Mouse (Mus musculus) forebrain, embryonic 12.5 days (tissue): ENCODE measurements around the gene C2cd4b. TPM values are rescaled to one million over a fixed set of nuclear protein-coding genes. Genes with fewer than 3 reads are reported as not detected.
A peak's percentile ranks its signal among the peaks of the same experiment; 100 is the strongest.
"Not testable (repeated sequence)": the region's sequence is repeated elsewhere in the genome, so short reads cannot be mapped to it uniquely, and the experiment has no call there.

Experiments used
- ATAC-seq: fragments of 200-750 bp; cut with Nextera tagmentation; 2 replicates; pipeline ENCODE4 v1.8.0; 2017; ENCODE audit warnings: moderate TSS enrichment; ENCODE audit not compliant: low FRiP score
- H3K27ac ChIP-seq: fragments of 300-500 bp; sonication (generic); 2 replicates; pipeline ENCODE4 v1.5.1; 2016; ENCODE audit warnings: mild to moderate bottlenecking
- H3K27me3 ChIP-seq: fragments of 300-500 bp; sonication (generic); 2 replicates; pipeline ENCODE4 v1.6.1; 2016; ENCODE audit warnings: mild to moderate bottlenecking
- H3K36me3 ChIP-seq: fragments of 300-500 bp; sonication (generic); replicated peaks from 2 replicates; pipeline ENCODE4 v1.6.1; 2016; ENCODE audit warnings: mild to moderate bottlenecking
- H3K4me1 ChIP-seq: fragments of 300-500 bp; sonication (generic); 2 replicates; pipeline ENCODE4 v1.6.1; 2016
- H3K4me2 ChIP-seq: fragments of 300-500 bp; sonication (generic); 2 replicates; pipeline ENCODE4 v1.6.1; 2016; ENCODE audit warnings: mild to moderate bottlenecking, moderate library complexity
- H3K4me3 ChIP-seq: fragments of 300-500 bp; sonication (generic); replicated peaks from 2 replicates; pipeline ENCODE4 v1.5.1; 2016; ENCODE audit warnings: mild to moderate bottlenecking
- H3K9ac ChIP-seq: fragments of 300-500 bp; sonication (generic); 2 replicates; pipeline ENCODE4 v1.6.1; 2016; ENCODE audit warnings: mild to moderate bottlenecking
- H3K9me3 ChIP-seq: fragments of 300-500 bp; sonication (generic); 2 replicates; pipeline ENCODE4 v1.6.1; 2016
- WGBS: fragments of 180-500 bp; shearing (Covaris S2); methylation state at CpG from one replicate; pipeline ENCODE4 v1.1.7; 2016; 5-methylcytosine and 5-hydroxymethylcytosine counted together
- polyA plus RNA-seq: library from polyadenylated mRNA; unstranded; fragments of >200 nt; fragmentation: Nextera tagmentation; extraction: Ambion mirVana; gene quantifications from 2 replicates; pipeline ENCODE4 v1.2.1, GENCODE M21; 2016

C2cd4b gene
- polyA plus RNA-seq, 1 experiment from 2014 or later, result 0.22 TPM

DNA sequence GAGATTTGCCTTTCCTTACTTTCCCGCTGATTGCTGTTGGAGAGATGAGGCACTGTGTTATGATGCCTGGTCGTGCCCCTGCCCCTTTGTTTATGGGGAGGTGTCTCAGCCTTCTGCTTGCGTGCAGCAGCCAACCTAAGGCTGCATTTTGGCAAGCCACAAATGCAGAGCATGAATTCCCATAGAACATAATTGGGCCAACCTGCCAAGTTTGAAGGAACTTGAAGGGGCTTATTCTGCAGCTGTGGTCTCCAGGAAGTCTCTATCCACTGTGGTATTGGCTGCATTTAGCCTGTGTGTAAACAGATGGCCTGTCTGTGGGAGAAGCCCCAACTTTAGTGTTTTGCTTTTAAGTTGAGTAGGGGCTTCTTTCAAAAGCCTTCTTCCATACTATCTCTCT lies 4.5 kb upstream of the C2cd4b start:
- Histone ChIP-seq H3K27ac (no peak overlapping the region), H3K9ac (no peak overlapping the region), H3K36me3 (no peaks in the 10 kb centered on the region), H3K9me3 (no peaks in the 10 kb centered on the region), H3K4me3 (no peak overlapping the region), H3K27me3 (peaks cover 21% of the 10 kb centered on the region), H3K4me1 (peaks cover 10% of the 10 kb centered on the region), H3K4me2 (no peak overlapping the region)
- 73% methylated on average over 3 of the region's 3 CpGs for WGBS
- no peak for ATAC-seq

DNA sequence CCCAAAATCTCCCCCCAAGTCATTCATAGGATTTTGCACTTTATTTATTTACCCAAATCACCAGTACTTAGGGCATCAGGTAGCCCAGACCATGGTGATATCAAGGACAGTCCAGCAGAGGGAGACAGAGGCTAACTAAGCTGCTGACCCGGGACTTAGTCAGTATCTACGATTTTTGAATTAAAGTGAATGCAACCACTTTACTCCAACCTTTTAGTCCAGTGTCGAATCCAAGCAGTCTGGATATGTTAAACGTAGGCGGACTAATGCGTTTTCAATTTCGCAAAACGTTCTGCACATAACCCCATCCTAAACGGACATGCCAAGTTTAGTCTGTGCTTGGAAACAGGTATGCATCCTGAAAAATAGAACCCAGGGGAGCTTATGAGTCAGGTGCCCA lies 551 bp upstream of the C2cd4b start:
- 7% methylated on average over 9 of the region's 9 CpGs for WGBS
- Histone ChIP-seq H3K36me3 (no peaks in the 10 kb centered on the region), H3K4me3 (no peak overlapping the region; the same call in 1 of the 2 replicates), H3K9me3 (no peaks in the 10 kb centered on the region), H3K9ac (no peak overlapping the region), H3K4me1 (peaks cover 16% of the 10 kb centered on the region), H3K4me2 (peak overlapping the region; percentile 93), H3K27me3 (peaks cover 33% of the 10 kb centered on the region), H3K27ac (no peak overlapping the region)
- 0 out of 2 replicates have a peak, but pooled peaks have one; percentile 15 for ATAC-seq

DNA sequence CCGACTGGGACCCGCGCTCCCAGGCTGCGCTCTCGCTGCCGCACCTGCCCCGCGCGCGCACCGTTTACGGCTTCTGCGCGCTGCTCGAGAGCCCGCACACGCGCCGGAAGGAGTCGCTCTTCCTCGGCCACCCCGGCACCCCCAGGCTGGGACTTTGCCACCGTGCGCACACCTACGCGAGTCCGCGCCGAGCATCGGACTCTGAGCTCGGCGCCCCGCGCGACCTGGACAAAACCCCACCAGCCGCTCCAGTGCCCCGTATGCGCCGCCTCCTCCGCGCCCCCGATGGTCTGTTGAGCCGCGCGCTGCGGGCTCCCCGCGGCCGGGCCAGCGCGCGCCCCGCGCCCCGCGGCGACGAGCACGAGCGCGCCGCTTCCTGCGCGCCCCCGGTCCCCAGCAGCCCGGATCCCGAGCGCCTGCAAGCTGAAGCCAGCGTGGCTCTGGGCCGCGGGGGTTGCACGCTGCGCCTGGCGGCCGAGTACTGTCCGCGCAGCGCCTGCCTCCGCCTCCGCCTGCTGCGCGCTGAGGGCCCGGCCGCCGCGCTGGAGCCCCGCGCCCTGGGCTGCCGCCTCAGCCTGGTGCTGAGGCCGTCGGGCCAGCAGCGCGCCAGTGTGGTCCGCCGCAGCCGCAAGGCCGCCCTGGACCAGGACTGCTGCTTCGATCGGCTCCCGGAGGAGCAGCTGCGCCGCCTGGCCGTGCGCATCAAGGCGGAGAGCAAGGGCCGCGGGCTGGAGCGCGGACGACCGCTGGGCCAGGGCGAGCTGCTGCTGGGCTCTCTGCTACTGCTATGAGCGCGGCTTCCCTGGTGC lies 923 bp downstream of the C2cd4b start:
- H3K9me3 ChIP-seq, H3K36me3 ChIP-seq: not testable (repeated sequence)
- peak; percentile 93 for ATAC-seq
- H3K4me1 ChIP-seq, result peaks cover 16% of the 10 kb centered on the region
- peaks cover 33% of the 10 kb centered on the region for H3K27me3 ChIP-seq
- peak overlapping the region; percentile 71 for H3K4me3 ChIP-seq
- WGBS, result under 1% methylated on average over 103 of the region's 114 CpGs
- peak overlapping the region; percentile 66 for H3K9ac ChIP-seq
- H3K4me2 ChIP-seq, result peak overlapping the region; percentile 93
- peak overlapping the region; percentile 66 for H3K27ac ChIP-seq

DNA sequence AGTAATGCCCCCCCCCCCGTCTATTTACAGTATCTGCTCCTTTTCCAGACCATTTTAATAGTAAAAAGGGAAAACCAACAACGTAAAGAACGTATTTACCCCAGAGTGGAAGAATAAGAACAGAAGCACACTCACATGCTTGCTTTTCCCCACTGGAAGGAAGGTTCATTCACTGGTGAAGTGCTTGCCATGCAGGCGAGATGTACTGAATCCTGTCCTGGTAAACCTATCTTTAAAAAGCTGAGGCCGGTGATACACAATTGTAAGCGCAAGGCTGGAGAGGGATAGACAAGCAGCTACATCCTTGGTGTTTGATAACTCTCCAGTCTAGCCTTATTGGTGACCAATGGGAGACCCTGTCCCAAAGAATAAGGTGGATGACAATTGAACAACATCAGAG lies 1.8 kb downstream of the C2cd4b start:
- Histone ChIP-seq H3K27ac (no peak overlapping the region), H3K27me3 (peaks cover 33% of the 10 kb centered on the region), H3K4me2 (peak overlapping the region; percentile 93), H3K9ac (no peak overlapping the region), H3K4me3 (peak overlapping the region; percentile 71), H3K36me3 (no peaks in the 10 kb centered on the region), H3K4me1 (peaks cover 16% of the 10 kb centered on the region), H3K9me3 (no peaks in the 10 kb centered on the region)
- ATAC-seq, result no peak
- WGBS, result 61% methylated on average over 6 of the region's 6 CpGs

DNA sequence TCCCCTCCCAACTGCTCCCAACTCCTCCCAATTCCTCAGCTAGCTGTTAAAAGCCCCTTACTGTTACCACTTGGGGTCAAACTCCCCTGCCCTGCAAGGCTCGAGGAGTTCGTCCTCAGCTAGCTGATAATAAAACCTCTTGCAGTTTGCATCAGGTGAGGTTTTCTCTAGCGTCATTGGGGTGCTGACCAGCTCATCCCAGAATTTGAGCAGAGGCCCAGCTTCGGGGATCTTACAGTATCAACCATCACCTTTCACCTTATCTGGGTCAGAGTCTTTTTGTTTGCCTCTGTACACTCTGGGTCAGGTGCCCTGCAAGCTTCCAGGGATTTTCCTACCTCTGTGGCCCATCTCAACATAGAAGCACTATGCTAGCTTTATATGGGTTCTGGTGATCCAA lies 4.1 kb downstream of the C2cd4b start:
- WGBS, result 70% methylated on average over 4 of the region's 4 CpGs
- Histone ChIP-seq H3K9ac (no peak overlapping the region), H3K4me2 (no peak overlapping the region), H3K4me1 (peaks cover 19% of the 10 kb centered on the region), H3K27me3 (peaks cover 26% of the 10 kb centered on the region), H3K4me3 (no peak overlapping the region), H3K9me3 (no peaks in the 10 kb centered on the region), H3K36me3 (no peaks in the 10 kb centered on the region), H3K27ac (no peak overlapping the region)
- ATAC-seq, result no peak

DNA sequence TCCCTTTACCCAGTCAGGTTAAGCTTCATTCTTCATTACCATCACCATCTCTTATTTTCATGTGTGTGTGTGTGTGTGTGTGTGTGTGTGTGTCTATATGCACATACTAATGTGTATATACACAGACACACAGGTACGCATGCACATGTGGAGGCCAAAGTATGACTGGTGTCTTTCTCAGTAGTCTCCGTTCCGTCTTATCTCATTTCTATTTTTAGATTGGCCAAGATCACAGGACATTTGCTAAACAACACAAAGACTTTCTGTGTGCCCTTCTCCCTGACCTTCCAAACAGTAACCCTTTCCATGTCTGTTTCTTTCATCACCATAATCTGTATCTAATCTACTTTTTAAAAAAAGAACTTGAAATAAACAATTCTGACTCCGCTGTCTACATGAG lies 7.2 kb downstream of the C2cd4b start:
- peaks cover 5% of the 10 kb centered on the region; the same call in 1 of the 2 replicates for H3K27me3 ChIP-seq
- no peaks in the 10 kb centered on the region for H3K9me3 ChIP-seq
- H3K27ac ChIP-seq, result no peak overlapping the region
- no peak overlapping the region for H3K4me3 ChIP-seq
- peaks cover 3% of the 10 kb centered on the region; the same call in 1 of the 2 replicates for H3K4me1 ChIP-seq
- no peaks in the 10 kb centered on the region for H3K36me3 ChIP-seq
- WGBS, result 92% methylated on average over 4 of the region's 4 CpGs
- no peak overlapping the region for H3K4me2 ChIP-seq
- ATAC-seq, result no peak
- H3K9ac ChIP-seq, result no peak overlapping the region

DNA sequence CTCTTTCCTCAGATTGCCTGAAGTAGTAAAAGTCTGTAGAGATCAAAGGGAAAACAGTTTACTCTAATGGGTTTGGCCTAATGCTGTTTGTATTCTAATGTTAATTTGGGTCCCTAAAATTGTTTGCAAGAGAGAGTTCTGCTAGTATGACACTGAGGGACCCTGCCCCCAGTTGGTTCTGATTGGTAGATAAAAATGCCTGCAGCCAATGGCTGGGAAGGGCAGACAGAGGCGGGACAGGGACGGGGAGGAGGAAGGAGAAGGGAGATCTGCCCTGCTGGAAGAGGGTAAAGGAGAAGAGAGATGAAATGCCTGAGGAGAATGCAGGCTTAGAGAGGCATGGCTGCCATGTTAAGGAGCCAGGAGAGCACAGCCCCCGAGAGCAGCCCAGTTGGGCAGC lies 7.7 kb downstream of the C2cd4b start:
- 26% methylated on average over 3 of the region's 3 CpGs for WGBS
- Histone ChIP-seq H3K4me2 (no peak overlapping the region), H3K9me3 (no peaks in the 10 kb centered on the region), H3K4me1 (peaks cover 3% of the 10 kb centered on the region; the same call in 1 of the 2 replicates), H3K9ac (no peak overlapping the region), H3K4me3 (no peak overlapping the region), H3K27me3 (no peaks in the 10 kb centered on the region; the same call in 1 of the 2 replicates), H3K27ac (no peak overlapping the region), H3K36me3 (no peaks in the 10 kb centered on the region)
- ATAC-seq, result no peak

DNA sequence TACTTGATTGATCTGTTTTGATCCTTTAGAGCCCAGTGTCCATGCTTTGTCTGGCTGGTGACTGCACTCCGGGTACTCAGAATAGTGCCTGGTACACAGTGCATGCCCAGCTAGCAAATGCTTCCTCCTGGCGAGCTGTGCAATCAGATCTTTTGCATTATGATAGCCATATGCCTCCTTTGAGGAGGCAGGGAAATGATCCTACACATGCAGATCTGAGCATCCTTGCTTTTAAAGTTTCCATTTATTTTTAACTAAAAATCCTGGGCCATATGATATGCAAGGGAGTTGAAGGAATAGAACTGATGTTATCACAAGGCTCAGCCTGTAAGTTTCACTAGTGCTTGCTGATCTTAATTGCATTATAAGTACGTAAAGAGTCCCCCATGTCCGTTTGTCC lies 9.6 kb downstream of the C2cd4b start:
- no peaks in the 10 kb centered on the region for H3K9me3 ChIP-seq
- no peak for ATAC-seq
- 81% methylated on average over 4 of the region's 4 CpGs for WGBS

DNA sequence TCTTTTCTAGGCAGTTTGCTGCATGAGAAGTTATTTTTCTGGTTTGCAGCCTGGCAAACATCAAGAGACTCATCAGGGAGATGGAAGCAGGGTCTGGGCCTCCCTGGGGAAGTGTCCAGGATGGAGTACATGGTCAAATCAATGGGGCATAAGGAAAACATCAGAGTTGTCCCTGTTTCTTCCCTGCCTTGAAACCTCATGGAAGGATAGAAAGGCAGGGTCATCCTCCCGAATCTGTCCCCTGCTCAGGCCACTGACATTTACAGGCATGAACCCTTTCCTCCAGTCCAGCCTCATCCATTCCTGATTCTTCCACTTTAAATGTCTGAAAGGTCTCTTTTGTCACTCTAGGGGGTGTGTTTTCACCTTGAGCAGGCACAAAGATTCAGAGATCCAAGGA lies 10.2 kb downstream of the C2cd4b start:
- WGBS, result 93% methylated on average over 1 of the region's 1 CpGs
- no peaks in the 10 kb centered on the region for H3K27me3 ChIP-seq
- peaks cover 3% of the 10 kb centered on the region; the same call in 1 of the 2 replicates for H3K4me1 ChIP-seq
- no peak overlapping the region for H3K4me3 ChIP-seq
- ATAC-seq, result no peak
- H3K9me3 ChIP-seq, result no peaks in the 10 kb centered on the region
- H3K9ac ChIP-seq, result no peak overlapping the region
- H3K4me2 ChIP-seq, result no peak overlapping the region
- no peaks in the 10 kb centered on the region for H3K36me3 ChIP-seq
- H3K27ac ChIP-seq, result no peak overlapping the region

More for the DNA sequence above, 9.6 kb downstream of the C2cd4b start:
- Histone ChIP-seq H3K27ac (no peak overlapping the region), H3K4me2 (no peak overlapping the region), H3K4me1 (peaks cover 3% of the 10 kb centered on the region; the same call in 1 of the 2 replicates), H3K27me3 (no peaks in the 10 kb centered on the region; the same call in 1 of the 2 replicates), H3K36me3 (no peaks in the 10 kb centered on the region), H3K9ac (no peak overlapping the region), H3K4me3 (no peak overlapping the region)

DNA sequence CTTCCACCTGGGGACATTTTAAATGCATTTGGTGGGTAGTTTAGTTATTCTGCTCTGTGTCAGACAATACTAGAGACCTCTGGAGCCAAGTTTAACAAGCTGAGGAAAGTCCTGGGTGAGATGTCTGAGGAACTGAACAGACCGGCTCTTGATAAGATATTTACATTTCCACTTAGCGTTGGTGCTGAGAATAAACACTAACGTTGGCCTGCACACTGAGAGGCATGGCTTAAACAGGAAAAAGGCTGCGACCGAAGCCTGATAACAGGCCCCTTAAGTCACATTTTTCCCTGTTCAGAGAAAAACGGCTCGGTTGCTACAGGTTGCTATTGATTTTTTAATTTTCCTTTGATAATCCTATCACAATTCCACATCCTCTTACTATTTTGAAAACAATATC lies 12.1 kb downstream of the C2cd4b start:
- ATAC-seq, result no peak
- Histone ChIP-seq H3K4me1 (peaks cover 3% of the 10 kb centered on the region; the same call in 1 of the 2 replicates), H3K36me3 (no peaks in the 10 kb centered on the region), H3K4me2 (no peak overlapping the region), H3K9me3 (no peaks in the 10 kb centered on the region), H3K4me3 (no peak overlapping the region), H3K27me3 (no peaks in the 10 kb centered on the region), H3K27ac (no peak overlapping the region), H3K9ac (no peak overlapping the region)
- WGBS, result 85% methylated on average over 7 of the region's 7 CpGs

DNA sequence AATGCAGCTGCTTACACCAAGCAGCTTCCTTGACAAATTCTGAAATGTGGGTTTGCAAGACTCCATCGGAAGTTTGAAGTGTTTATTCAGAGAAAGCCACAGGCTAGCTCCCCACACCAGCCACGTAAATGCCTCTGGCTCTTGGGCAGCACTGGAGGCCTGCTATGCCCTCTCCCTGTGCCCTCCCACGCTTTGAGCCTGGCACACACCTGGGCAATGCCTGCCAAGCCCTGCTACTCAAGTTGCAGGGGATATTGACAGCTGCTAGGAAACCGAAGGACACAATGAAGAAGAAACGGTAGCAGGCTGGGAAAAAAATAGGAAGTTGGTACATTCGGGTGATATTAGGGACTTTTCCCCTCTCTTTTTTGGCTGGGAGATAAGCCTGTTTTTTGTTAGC lies 15.0 kb downstream of the C2cd4b start:
- H3K9ac ChIP-seq, result no peak overlapping the region
- H3K4me2 ChIP-seq, result no peak overlapping the region
- no peaks in the 10 kb centered on the region for H3K4me1 ChIP-seq
- no peak overlapping the region for H3K4me3 ChIP-seq
- H3K27ac ChIP-seq, result no peak overlapping the region
- WGBS, result 88% methylated on average over 6 of the region's 6 CpGs
- ATAC-seq, result no peak
- no peaks in the 10 kb centered on the region for H3K9me3 ChIP-seq
- no peaks in the 10 kb centered on the region for H3K36me3 ChIP-seq
- H3K27me3 ChIP-seq, result no peaks in the 10 kb centered on the region

DNA sequence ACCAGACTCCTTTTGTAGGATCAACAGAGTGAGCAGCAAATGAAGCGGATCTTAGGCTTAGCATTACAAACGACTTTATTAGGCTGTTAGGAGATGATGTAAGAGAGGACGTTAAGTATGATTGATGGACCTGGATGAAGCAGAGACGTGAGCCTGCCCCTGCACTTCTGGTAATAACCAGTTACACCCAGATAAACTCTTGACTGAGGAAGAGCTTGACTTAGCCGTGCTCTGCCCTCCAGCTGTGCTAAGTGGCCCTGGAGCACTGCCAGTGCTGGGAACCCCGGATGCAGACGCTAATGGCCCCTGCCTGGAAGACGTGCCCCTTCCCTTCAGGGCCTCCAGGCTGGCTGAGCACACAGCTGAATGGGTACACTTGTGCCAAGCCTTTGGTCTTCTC lies 19.3 kb downstream of the C2cd4b start:
- H3K36me3 ChIP-seq, result no peaks in the 10 kb centered on the region
- no peaks in the 10 kb centered on the region for H3K9me3 ChIP-seq
- no peak overlapping the region for H3K4me2 ChIP-seq
- H3K27me3 ChIP-seq, result no peaks in the 10 kb centered on the region
- no peak overlapping the region for H3K27ac ChIP-seq
- no peak for ATAC-seq
- whole genome bisulfite sequencing, result 46% methylated on average over 8 of the region's 8 CpGs
- H3K9ac ChIP-seq, result no peak overlapping the region
- no peak overlapping the region for H3K4me3 ChIP-seq
- no peaks in the 10 kb centered on the region for H3K4me1 ChIP-seq

DNA sequence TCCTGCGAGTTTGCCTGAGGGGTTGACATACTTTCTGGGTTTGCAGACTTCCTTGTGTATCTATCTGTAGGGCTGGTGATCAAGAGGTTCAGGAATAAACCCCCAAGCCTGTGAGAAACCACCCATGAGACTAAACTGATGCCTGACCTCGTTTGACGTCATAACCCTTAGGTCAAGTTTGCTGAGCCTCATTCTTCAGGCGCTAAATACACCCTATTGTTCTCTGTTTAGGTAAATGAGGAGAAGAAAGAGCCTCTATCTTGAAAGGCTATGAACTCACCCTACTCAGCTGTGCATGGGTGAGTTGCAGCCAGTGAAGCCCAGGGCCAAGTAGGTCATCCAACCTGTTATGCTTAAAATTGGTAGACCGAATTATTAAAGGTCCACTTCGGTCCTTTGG lies 23.5 kb downstream of the C2cd4b start:
- H3K27me3 ChIP-seq, result no peaks in the 10 kb centered on the region
- ATAC-seq, result no peak
- no peak overlapping the region for H3K4me2 ChIP-seq
- H3K4me3 ChIP-seq, result no peak overlapping the region
- H3K9me3 ChIP-seq, result no peaks in the 10 kb centered on the region
- H3K36me3 ChIP-seq, result no peaks in the 10 kb centered on the region
- H3K9ac ChIP-seq, result no peak overlapping the region
- WGBS, result 74% methylated on average over 6 of the region's 6 CpGs
- H3K27ac ChIP-seq, result no peak overlapping the region
- no peaks in the 10 kb centered on the region for H3K4me1 ChIP-seq
